Mouse (Mus musculus) layer of hippocampus, adult 9-11 months (tissue): ENCODE measurements around the gene Fads6.

Source experiments
- DNase-seq: peaks from one replicate; pipeline ENCODE4 v3.0.0; 2022

Fads6 gene

DNA sequence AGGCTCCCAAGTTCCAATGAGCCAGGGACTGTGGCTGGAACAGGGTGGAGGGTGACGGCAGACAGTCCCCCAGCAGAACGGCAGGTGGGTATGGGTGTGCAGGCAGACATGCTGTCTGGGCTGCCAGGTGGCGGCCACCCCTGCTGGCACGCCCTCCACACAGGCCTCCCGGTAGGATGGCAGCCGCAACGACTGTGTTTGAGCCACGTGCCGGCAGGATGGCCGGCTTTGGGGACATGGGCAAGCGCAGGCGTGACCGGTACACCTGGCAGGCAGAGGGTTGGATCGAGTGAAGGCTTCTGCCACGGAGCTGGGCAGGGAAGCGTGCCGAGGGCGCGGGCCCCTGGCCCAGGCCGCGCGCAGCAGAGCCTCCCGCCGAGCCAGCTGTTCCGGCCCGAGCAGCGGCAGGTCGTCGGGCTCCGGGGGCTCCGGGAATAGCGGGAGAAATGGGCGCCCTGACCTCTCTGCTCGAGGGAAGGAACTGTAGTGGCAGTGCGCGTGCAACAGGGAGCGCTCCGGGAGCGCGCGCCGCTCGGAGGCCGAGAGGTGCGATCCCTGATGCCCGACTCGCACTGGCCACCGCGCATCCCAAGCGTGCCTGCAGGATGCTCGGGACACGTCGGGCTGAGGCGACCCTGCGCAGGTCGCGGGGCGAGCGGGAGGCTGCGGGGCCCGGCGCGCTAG lies 47.6 kb downstream of the Fads6 start:
- DNase-seq: no peak

DNA sequence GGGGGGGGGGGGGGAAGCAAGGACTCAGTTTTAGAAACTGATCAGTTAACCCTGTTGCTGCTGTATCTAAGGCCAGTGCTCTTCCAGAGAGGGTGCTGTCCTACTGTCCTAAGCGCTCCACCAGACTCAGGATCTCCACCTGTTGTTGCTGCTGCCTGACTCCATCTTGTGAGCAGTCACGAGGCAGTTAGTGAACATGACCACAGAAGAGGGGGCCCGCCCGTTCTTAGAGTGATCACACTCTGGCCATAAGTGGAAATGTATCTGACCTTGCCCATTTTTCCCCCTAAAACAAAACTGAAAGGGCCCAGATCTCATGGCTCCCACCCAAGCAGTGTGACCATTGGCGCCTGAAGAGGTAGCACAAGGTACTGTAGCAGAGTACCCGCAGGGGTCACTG lies 49.5 kb downstream of the Fads6 start:
- no peak for DNase-seq

DNA sequence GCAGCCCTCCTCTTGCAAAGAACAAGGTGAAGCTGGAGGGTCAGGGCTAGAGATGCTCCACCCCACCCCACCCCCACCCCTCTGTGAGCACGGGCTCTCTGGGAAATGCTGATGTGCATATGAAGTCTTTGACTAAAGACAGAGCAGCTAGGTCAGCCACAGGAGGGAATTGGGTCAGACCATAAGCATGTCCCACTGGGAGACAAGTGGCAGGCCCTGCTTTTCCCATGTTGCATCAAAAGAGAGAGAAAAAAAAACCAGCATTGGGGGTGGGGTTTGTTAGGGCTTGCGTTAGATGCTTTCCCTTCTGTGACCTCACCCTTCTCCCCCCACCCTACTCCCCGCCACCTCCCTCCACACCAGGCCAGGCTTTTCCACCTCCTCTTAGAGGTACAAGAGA lies 50.2 kb downstream of the Fads6 start:
- DNase-seq: no peak

- no peak for DNase-seq
These were observed 51.1 kb downstream of the Fads6 start for GRCm38 (mm10) chr11:115246386-115246785.

DNA sequence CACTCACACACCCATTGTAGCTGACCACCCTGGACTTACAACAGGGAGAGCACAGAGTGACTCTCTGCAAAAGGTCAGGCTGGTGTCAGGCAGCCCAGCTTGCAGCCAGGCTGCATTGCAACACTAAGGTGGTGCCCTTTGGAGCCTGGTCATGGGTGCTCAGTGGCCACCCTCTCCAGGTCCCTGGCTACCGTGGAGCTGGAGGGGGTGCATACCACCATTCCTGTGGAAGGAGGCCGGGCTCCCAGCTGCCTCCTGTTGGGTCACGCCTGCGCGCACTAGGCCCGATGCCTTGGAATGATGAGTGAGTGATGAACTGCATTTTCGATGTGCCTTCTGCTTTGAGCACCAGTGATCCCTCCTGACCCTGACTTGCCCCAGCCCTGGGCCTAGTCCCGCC lies 52.6 kb downstream of the Fads6 start:
- no peak for DNase-seq

DNA sequence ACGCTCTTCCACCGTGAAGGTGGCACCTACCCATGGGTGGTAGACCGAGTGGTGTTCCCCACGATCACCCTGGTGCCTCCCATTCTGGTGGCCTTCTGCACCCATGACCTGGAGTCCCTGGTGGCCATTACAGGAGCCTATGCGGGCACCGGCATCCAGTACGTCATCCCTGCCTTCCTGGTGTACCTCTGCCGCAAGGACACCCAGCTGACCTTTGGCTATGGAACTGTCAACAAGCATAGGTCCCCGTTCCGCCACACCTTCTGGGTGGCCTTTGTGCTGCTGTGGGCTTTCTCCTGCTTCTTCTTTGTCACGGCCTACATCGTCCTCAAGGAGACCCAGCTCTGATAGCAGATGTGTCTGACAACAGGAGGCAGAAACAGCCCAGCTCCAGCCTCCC lies 53.7 kb downstream of the Fads6 start:
- no peak for DNase-seq

DNA sequence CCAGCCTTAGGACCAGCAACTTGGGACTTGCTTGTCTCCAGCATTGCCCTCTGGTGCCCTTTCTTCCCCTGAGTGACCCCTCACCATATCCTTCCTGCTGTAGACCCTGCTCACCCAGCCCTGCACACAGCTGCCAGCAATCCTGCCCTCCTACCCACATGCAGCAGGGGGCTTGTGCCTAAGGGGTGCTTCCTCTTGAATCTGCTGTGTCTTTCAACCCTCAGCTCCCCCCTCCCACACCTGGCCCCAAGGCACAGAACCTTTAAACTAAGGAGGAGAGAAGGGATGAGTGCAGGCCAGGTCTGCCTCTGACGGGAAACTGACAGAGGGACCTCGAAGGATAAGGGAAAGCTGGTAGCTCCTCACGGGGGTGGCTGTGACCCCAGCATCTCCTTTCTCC lies 54.7 kb downstream of the Fads6 start:
- no peak for DNase-seq

DNA sequence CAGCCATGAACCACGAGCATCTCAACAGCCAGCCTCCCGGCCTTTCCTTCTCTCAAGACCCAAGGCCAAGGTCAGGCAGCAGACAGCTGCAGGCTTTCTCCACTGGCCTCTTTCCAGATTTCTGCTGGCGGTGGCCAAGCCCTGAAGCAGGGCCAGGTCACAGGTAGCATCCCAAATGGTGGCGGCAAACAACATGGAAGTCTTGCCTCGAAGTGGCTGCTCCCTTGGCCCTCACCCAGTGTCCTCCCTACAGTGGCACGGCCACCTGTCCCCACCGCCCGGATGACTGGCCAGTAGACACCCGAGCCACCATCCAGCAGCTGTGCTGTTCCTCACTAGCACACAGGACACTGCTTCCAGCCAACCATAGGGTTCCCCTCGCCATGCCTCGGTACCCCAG lies 56.1 kb downstream of the Fads6 start:
- no peak for DNase-seq

DNA sequence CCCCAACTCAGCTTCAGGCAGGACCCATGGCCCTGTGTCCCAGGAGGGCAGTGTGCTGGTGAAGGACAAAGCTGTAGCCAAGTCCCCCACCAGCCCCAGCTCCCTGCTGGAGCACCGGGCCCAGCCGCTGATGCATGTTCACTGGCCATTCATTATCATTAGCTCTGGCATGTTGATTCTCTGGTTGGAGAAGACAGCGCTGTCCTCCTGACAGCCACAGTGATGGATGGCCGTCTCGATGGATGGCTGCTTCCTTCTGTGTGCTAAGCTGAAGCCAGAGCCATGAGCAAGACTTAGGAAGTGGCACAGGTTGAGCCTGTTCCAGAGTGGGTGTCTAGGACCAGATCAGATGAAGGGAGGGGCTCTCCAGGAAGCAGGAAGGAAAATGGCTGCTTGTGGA lies 60.9 kb downstream of the Fads6 start:
- DNase-seq: no peak

GRCm38 (mm10) chr11:115234320-115235044 lies 63.0 kb downstream of the Fads6 start:
- DNase-seq: no peak

GRCm38 (mm10) chr11:115233526-115234290 lies 63.8 kb downstream of the Fads6 start:
- peak; percentile 45 for DNase-seq

DNA sequence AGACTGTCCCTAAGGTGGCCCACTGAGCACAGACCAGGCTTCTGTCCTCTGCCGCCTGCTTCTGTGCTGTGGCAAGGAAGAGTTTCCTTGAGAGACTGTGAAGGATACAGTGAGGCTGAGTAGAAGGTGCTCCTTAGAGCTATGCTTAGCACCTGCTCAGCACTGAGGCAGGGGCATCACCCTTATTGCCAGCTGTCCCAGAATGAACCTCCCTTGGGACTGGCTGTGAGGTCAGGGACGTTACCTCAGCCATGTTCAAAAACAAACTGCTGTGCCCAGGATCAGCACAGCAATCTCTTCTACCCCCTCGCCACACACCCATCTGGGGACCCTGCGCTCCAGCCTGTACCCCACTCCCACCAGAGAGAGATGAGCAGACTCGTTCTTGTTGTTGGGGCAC lies 64.6 kb downstream of the Fads6 start:
- no peak for DNase-seq

DNA sequence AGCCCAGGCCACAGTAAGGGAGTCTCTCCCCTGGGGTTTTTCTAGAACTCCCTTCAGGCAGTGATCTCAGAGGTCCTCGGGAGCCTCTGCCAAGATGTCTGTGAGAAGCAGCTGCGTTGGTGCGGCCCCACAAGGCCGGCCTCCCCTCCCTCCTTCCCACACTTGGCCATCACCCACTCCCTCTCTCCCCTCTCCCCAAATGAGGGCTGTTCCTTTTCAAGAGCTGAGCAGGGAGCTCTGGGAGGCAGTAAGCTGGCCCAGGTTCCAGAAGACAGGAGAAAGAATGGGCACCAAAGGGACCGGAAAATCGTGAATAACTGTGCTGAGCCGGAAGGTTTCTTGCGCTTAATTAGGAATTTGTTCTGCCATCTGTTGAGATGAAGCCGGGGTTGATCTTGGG lies 65.5 kb downstream of the Fads6 start:
- peak; percentile 51 for DNase-seq

GRCm38 (mm10) chr11:115231168-115231915 lies 66.1 kb downstream of the Fads6 start:
- DNase-seq: no peak
